Mouse (Mus musculus): ENCODE results near the gene Suclg2. TPM values are rescaled to one million over a fixed set of nuclear protein-coding genes. Genes with fewer than 3 reads are reported as not detected.

Gene Suclg2
- total and polyA plus RNA-seq, 2 experiments from 2014 or later, result 16.0 to 16.1 TPM

- Histone ChIP-seq H3K27ac (ENCODE audit: low read depth, low read length) (no peak overlapping the region), H3K9ac (no peak overlapping the region), H3K4me1 (ENCODE audit: insufficient read depth) (no peaks in the 10 kb centered on the region), H3K27me3 (ENCODE audit: insufficient read depth, low read length) (no peaks in the 10 kb centered on the region), H3K4me2 (ENCODE audit: low read depth) (no peak overlapping the region), H3K36me3 (ENCODE audit: insufficient read depth) (no peaks in the 10 kb centered on the region), H3K9me3 (ENCODE audit: low read length) (no peaks in the 10 kb centered on the region), H3K4me3 (ENCODE audit: low read depth, low read length) (no peak overlapping the region)
- ATAC-seq (no peak), DNase-seq (no peak)
- 0 out of 2 replicates have a peak, but pooled peaks have one; percentile 28 for TF ChIP-seq CTCF (IDR thresholded peaks at IDR 0.05; ENCODE audit: low read depth)
- WGBS, result 82% methylated on average over 2 of the region's 2 CpGs
Measured at GRCm38 (mm10) chr6:95700981-95701610, 17.5 kb downstream of the Suclg2 start.

DNA sequence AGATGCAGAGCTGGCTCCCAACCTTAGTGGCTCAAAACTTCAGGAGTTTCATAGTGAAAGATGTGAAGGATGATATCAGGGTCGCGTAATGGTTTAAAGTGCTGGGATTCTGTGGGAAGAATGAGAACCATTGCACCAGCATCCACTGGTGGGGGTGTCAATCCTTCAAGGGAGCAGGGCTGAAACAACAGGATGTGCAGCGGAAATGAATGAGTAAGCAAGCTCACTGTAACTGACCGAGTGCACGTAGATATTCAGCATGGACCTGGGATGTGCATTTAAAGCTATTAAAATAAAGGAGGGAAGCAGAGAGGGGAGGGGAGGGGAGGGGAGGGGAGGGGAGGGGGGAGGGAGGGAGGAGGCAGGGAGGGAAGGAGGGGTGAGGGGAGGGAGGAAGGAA, 18.4 kb downstream of the Suclg2 start:
- WGBS, result 72% methylated on average over 5 of the region's 5 CpGs
- no peak overlapping the region for H3K9ac ChIP-seq
- TF ChIP-seq CTCF (IDR thresholded peaks at IDR 0.05; ENCODE audit: low read depth), result no peak

GRCm38 (mm10) chr6:95699326-95699725, 19.3 kb downstream of the Suclg2 start:
- no peak overlapping the region for H3K27ac ChIP-seq (ENCODE audit: low read depth, low read length)
- no peaks in the 10 kb centered on the region for H3K4me1 ChIP-seq (ENCODE audit: insufficient read depth)
- no peaks in the 10 kb centered on the region for H3K9me3 ChIP-seq (ENCODE audit: low read length)
- H3K4me2 ChIP-seq (ENCODE audit: low read depth), result no peak overlapping the region
- no peak for TF ChIP-seq CTCF (IDR thresholded peaks at IDR 0.05; ENCODE audit: low read depth)
- peak; percentile 51 for DNase-seq
- ATAC-seq, result peak; percentile 76
- H3K4me3 ChIP-seq (ENCODE audit: low read depth, low read length), result no peak overlapping the region
- H3K36me3 ChIP-seq (ENCODE audit: insufficient read depth), result no peaks in the 10 kb centered on the region
- 75% methylated on average over 3 of the region's 3 CpGs for WGBS
- no peaks in the 10 kb centered on the region for H3K27me3 ChIP-seq (ENCODE audit: insufficient read depth, low read length)
- no peak overlapping the region for H3K9ac ChIP-seq

More for the DNA sequence above, 18.4 kb downstream of the Suclg2 start:
- Histone ChIP-seq H3K27me3 (ENCODE audit: insufficient read depth, low read length) (no peaks in the 10 kb centered on the region), H3K36me3 (ENCODE audit: insufficient read depth) (no peaks in the 10 kb centered on the region), H3K4me2 (ENCODE audit: low read depth) (no peak overlapping the region), H3K9me3 (ENCODE audit: low read length) (no peaks in the 10 kb centered on the region), H3K4me1 (ENCODE audit: insufficient read depth) (no peaks in the 10 kb centered on the region), H3K4me3 (ENCODE audit: low read depth, low read length) (no peak overlapping the region), H3K27ac (ENCODE audit: low read depth, low read length) (no peak overlapping the region)
- ATAC-seq (no peak), DNase-seq (no peak)

DNA sequence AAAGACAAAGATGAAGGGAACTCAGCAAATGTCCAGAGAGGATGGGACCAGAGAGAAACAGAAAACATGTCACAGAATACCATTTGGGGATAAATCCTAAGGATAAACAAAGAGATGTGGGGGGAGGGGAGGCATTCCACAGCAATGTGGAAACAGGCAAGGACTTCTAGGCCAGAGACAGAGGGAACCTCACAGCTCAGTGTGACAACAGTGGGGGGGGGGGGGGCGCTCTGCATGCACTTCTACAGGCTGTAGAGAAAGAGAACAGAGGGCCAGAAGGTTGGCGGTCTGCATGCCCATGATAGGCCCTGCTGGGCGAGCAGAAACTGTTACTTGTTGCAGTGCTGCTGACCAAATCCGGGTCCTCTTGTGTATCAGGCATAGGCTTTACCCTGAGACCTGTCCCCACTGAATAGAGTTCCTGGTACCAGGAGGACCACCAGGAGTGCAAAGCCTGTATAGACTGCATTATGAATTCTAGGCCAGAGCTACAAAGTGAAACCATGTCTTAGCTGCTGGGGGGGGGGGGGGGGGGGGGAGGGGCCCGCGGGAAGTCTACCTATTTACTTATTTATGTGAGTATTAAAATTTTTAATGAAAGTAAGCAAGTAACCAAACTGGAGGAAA, 20.0 kb downstream of the Suclg2 start:
- H3K4me1 ChIP-seq (ENCODE audit: insufficient read depth), result no peaks in the 10 kb centered on the region
- no peaks in the 10 kb centered on the region for H3K36me3 ChIP-seq (ENCODE audit: insufficient read depth)
- no peaks in the 10 kb centered on the region for H3K27me3 ChIP-seq (ENCODE audit: insufficient read depth, low read length)
- no peak for DNase-seq
- no peak overlapping the region for H3K9ac ChIP-seq
- TF ChIP-seq CTCF (IDR thresholded peaks at IDR 0.05; ENCODE audit: low read depth), result no peak
- no peak for ATAC-seq
- no peak overlapping the region for H3K27ac ChIP-seq (ENCODE audit: low read depth, low read length)
- H3K4me3 ChIP-seq (ENCODE audit: low read depth, low read length), result no peak overlapping the region
- WGBS, result 34% methylated on average over 3 of the region's 6 CpGs
- H3K9me3 ChIP-seq (ENCODE audit: low read length), result no peaks in the 10 kb centered on the region
- H3K4me2 ChIP-seq (ENCODE audit: low read depth), result no peak overlapping the region

DNA sequence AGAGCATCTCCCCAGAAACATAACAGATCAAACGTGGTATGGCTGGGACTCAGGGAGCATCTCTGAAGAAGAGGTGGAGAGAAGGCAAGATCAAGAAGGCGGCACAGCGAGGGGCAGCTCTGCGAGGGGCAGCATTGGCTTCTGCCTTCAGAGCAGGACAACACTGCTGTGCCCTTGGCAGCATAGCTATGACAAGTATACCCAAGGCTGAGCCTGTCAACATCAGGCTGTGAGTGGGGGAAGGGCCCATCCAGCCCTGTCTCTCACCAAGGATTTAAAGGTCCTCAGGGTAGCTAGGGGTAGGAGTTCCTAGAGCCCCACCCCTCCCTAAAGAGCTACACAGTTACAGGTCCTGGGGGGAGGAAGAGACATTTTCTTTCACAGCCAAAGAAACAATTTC, 23.7 kb downstream of the Suclg2 start:
- ATAC-seq (no peak), DNase-seq (no peak)
- no peak overlapping the region for H3K27ac ChIP-seq (ENCODE audit: low read depth, low read length)
- no peaks in the 10 kb centered on the region for H3K4me1 ChIP-seq (ENCODE audit: insufficient read depth)
- H3K27me3 ChIP-seq (ENCODE audit: insufficient read depth, low read length), result no peaks in the 10 kb centered on the region
- H3K4me3 ChIP-seq (ENCODE audit: low read depth, low read length), result no peak overlapping the region
- no peak overlapping the region for H3K4me2 ChIP-seq (ENCODE audit: low read depth)
- no peaks in the 10 kb centered on the region for H3K36me3 ChIP-seq (ENCODE audit: insufficient read depth)
- H3K9ac ChIP-seq, result no peak overlapping the region
- no peak for TF ChIP-seq CTCF (IDR thresholded peaks at IDR 0.05; ENCODE audit: low read depth)
- 83% methylated on average over 4 of the region's 4 CpGs for WGBS
- H3K9me3 ChIP-seq (ENCODE audit: low read length), result no peaks in the 10 kb centered on the region

DNA sequence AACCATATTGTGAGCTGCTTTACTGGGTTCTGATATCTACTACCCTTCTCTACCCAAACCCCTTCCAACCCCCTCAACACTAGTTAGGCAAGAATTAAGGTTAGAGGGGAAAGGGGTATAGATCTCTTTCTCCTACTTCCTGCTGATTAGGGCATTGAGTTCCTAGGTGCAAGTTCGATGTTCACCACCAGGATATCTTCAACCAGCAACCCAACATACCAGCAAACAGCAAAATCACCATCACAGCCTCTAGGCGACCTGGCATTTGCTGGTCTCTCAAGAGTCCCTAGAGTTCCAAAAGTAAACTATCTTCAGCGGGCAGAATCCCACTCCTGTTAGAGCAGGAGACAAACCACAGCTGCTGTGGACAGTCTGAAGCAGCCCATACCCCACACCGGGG, 33.4 kb downstream of the Suclg2 start:
- no peaks in the 10 kb centered on the region for H3K4me1 ChIP-seq (ENCODE audit: insufficient read depth)
- H3K4me3 ChIP-seq (ENCODE audit: low read depth, low read length), result no peak overlapping the region
- TF ChIP-seq CTCF (IDR thresholded peaks at IDR 0.05; ENCODE audit: low read depth), result no peak
- H3K36me3 ChIP-seq (ENCODE audit: insufficient read depth), result no peaks in the 10 kb centered on the region
- no peak overlapping the region for H3K4me2 ChIP-seq (ENCODE audit: low read depth)
- no peak for ATAC-seq
- WGBS, result 87% methylated on average over 4 of the region's 4 CpGs
- no peak overlapping the region for H3K27ac ChIP-seq (ENCODE audit: low read depth, low read length)
- no peaks in the 10 kb centered on the region for H3K27me3 ChIP-seq (ENCODE audit: insufficient read depth, low read length)
- DNase-seq, result no peak
- no peak overlapping the region for H3K9ac ChIP-seq
- H3K9me3 ChIP-seq (ENCODE audit: low read length), result no peaks in the 10 kb centered on the region

DNA sequence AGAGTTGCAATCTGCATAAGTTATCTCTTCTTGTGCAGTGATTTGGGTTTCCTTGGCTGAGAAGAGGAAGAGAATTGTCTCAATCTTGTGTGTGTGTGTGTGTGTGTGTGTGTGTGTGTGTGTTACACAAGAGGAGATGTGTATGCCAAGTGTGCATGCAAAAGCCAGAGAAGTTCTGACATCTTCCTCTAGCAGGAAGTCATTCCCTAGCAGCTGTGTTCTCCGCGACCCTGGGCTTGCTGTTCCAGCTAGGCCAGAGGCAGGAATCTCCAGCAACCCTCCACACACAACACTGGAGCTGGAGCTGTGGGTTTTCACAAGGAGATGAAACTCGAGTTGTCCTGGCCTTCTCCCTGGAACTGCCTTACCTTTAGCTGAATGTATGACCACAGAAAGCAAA, 38.9 kb downstream of the Suclg2 start:
- 0 out of 2 replicates have a peak, but pooled peaks cover 4% of the 10 kb centered on the region for H3K4me1 ChIP-seq (ENCODE audit: insufficient read depth)
- no peaks in the 10 kb centered on the region for H3K36me3 ChIP-seq (ENCODE audit: insufficient read depth)
- H3K9me3 ChIP-seq (ENCODE audit: low read length), result no peaks in the 10 kb centered on the region
- no peak overlapping the region for H3K4me2 ChIP-seq (ENCODE audit: low read depth)
- no peak overlapping the region for H3K4me3 ChIP-seq (ENCODE audit: low read depth, low read length)
- ATAC-seq (no peak), DNase-seq (no peak)
- TF ChIP-seq CTCF (IDR thresholded peaks at IDR 0.05; ENCODE audit: low read depth), result no peak
- H3K27me3 ChIP-seq (ENCODE audit: insufficient read depth, low read length), result no peaks in the 10 kb centered on the region
- 81% methylated on average over 3 of the region's 3 CpGs for WGBS
- no peak overlapping the region for H3K9ac ChIP-seq
- H3K27ac ChIP-seq (ENCODE audit: low read depth, low read length), result no peak overlapping the region
